Mouse (Mus musculus): ENCODE results near the gene Tmem255b.

- TF ChIP-seq EP300 (IDR thresholded peaks at IDR 0.05; ENCODE audit: insufficient read depth, low read depth, low read length) (no peak), CTCF (IDR thresholded peaks at IDR 0.05; ENCODE audit: low read depth, low read length) (no peak), POLR2A (IDR thresholded peaks at IDR 0.05; ENCODE audit: insufficient read depth, low read length) (no peak)
Observed at GRCm38 (mm10) chr8:13386366-13386765, 48.6 kb upstream of the Tmem255b start.
